Mouse (Mus musculus): Measurements from ENCODE around the gene Timd2.

- TF ChIP-seq GATA1 (IDR thresholded peaks at IDR 0.05; ENCODE audit: borderline replicate concordance, low read length) (no peak), FLI1 (IDR thresholded peaks at IDR 0.05; ENCODE audit: low read length) (no peak)
Measured at GRCm38 (mm10) chr11:46683723-46684122, 23.1 kb downstream of the Timd2 start.
